Mouse (Mus musculus) urinary bladder, postnatal 25 days (tissue): ENCODE data around the gene Wfdc9.

ENCODE experiments used
- DNase-seq: peaks from one replicate; pipeline ENCODE4 v3.0.0; 2022; ENCODE audit warnings: low spot score

Wfdc9 gene

DNA sequence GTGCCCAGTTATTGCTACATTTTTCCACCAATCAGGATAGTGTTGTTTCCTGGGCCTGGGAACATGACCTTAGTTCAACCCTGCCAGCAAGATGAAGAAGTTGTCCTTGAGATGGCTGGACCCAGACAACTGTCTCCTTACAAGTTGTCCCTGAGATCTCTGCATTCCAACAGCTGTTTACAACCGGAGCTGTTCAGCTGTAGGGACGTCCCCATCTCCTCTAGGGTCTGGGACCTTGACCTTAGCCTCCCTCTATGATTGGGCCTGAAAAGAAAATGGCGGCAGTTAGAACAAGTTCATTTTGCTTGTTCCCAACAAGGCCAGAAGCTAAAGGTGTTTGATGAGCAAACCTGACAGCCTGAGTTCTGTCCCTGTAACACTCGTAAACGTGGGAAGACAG lies 37.3 kb downstream of the Wfdc9 start:
- DNase-seq: no peak

DNA sequence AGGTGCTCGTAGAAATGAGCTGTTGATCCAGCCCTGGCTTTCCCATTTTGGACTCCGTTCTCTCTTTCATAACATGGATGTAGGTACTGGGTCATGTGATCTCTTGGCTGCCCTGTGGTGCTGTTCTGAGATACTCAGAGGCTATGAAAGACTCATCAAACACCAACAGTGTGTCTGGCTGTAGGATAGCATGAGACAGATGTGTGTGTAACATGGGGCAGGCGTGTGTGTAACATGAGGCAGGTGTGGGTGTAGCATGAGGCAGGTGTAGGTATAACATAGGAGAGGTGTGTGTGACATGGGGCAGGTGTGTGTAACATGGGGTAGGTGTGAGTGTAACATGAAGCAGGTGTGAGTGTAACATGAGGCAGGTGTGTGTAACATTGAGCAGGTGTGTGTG lies 41.0 kb downstream of the Wfdc9 start:
- DNase-seq: no peak

DNA sequence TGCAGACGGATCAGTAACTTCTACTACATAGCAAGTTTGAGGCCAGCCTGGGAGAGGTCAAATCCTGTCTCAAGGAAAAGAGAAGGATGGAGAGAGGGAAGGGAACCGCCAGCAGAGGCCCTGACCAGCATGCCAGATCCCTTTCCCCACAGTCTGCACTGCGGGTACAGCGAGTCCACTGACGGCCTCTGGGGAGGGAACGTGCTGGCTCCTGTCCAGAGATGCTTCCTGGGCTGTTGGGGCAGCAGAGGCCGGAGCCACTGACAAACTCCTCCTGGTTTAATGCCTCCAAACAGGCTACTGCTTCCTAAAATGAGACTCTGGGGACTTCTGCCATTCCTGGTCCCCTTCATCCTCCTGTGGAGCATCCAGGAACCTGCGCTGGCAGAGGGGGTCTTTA lies 42.9 kb downstream of the Wfdc9 start, which contains the start of the genes Wfdc6b and Wfdc8:
TSS of gene Wfdc6b (plus strand) at position 52 of the 400 bp plus-strand sequence.
TSS of gene Wfdc8 (minus strand) at position 156 of the 400 bp plus-strand sequence.
- DNase-seq: peak; percentile 14

DNA sequence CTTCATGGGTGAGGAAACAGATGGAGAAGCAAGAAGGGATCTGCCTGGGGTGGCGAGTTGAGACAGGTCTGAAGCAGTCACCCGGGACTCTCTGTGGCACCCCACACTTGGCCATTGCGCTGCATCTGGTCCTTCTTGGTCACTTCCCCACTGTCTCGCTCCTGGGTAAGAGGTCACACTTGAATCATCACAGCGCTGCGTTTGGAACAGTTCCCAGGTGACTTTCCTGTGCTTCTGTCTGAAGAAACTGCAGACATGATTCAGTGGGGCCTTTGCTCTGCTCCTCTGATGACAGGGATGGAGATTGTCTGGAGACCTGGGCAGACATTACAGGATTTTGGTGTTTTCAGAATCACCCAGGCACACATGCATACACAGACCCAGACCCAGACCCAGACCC lies 47.6 kb downstream of the Wfdc9 start:
- no peak for DNase-seq

DNA sequence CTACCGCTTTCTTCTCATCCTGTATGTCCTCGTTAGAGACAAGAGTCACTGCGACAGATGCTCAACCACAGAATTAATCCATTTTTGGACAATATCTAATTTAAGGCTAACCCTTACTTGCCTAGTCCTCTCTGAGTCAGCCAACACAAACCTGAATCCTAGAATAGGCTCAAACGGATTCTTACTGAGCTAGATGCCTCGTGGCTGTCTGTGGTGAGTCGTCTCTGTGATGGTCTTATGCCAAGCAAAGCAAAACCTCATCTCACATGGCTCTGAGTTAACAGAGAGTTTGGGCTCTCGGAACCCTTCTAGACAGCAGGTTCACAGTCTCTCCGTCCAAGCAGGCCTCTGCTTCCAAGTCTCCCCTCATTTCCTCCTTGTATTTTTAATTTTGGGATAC lies 52.0 kb downstream of the Wfdc9 start:
- no peak for DNase-seq

DNA sequence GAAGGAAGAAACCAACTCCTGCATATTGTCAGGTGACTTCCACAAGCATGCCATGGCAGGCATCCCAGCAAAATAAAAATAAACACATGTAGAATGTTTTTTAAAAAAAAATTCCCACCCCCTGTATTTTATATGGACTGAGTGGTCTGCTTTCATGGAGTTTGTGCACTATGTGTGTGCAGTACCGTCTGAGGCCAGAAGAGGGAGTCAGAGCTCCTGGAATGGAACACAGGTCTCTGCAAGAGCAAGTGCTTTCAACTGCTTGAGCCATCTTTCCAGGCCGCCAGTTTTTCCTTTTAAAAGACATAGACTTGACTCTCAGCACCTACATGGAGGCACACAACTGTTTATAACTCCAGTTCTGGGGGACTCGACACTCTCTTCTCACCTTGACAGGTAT lies 52.9 kb downstream of the Wfdc9 start:
- no peak for DNase-seq

DNA sequence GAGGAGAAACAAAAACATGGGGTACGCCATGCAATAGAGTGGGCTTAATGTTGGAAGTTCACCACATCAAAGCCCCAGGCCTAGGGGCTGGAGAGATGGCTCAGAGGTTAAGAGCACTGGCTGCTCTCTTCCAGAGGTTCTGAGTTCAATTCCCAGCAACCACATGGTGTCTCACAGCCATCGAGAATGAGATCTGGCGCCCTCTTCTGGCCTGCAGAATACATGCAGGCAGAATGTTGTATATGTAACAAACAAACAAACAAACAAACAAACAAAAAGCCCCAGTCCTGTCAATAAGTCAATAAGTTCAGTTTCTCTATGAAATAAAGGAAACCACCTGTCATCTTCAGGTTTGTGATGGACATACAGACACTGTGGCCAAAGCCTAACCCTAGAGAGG lies 56.2 kb downstream of the Wfdc9 start:
- DNase-seq: no peak
